Mouse (Mus musculus): Measurements from ENCODE around the gene Uba3.

- TF ChIP-seq CTCF (IDR thresholded peaks at IDR 0.05; ENCODE audit: low read depth) (no peak), EP300 (IDR thresholded peaks at IDR 0.05; ENCODE audit: low read depth) (no peak)
These were observed 1.1 kb downstream of the Uba3 start for GRCm38 (mm10) chr6:97204252-97204869.

All from heart, postnatal 0 days (tissue).